Mouse (Mus musculus) heart, postnatal 10 days (tissue): ENCODE measurements around the gene Gm20388. TPM values are rescaled to one million over a fixed set of nuclear protein-coding genes. Genes with fewer than 3 reads are reported as not detected.
"Not testable (repeated sequence)": the region's sequence is repeated elsewhere in the genome, so short reads cannot be mapped to it uniquely, and the experiment has no call there.

Experiments
- DNase-seq, 2 experiments: peaks; one replicate each; pipeline ENCODE4 v3.0.0; 2021
- intact Hi-C: fragments of 180-260 bp; cut with DNase I; formaldehyde crosslinking; loops from one replicate; pipeline ENCODE4 v1.15.1; 2025
- total RNA-seq, 2 experiments: library from RNA; stranded (reverse); gene quantifications; 2 replicates each; pipeline ENCODE4 v1.2.3; 2021

The Gm20388 gene
- total RNA-seq, 2 experiments from 2014 or later, result 2.0 to 2.2 TPM

DNA sequence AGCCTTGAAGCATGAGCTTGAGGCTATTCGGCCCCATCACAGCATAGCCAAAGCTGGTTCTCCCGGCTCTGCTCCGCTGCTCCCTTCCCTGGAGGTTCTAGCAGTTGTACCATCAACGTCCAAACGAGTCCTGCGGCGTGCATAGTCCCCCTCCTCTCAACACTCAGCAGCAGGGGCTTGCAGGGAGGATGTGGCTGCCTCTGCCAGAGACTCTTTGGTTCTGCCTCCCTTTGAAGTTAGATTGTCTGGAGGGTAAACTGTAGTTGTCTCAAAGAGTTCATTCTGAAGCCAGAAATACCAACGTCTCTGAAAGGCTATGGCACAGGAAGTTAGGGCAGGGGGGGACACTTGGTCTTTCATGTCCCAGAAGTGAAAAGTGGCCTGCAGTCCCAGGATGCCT lies 3493.9 kb downstream of the Gm20388 start:
- intact Hi-C loops, result no loop called here

DNA sequence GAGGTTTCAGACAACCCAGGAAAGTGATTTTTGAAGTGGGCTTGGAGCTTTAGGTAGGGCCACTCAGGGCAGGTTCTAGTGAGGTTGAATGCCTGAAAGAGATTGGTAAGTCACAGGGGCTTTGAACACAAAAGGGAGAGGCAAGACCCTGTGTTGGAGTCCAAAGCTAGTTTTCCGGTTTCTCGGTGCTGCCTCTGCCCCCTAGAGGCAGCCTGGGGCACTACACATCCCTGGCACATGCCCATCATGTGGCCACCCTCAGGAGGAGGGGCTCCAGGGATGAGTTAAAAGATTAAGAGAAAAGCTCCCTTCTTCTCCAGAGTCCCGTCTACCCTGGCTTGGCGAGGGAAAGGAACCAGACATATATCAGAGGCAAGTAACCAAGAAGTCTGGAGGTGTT lies 3496.1 kb downstream of the Gm20388 start, which contains the start of gene Mc1r:
Gene Mc1r (plus strand): TSS at position 322 of the 400 bp plus-strand sequence.
- intact Hi-C loops, result no loop called here

More for the DNA sequence above, 3493.9 kb downstream of the Gm20388 start:
- no peak for DNase-seq

DNA sequence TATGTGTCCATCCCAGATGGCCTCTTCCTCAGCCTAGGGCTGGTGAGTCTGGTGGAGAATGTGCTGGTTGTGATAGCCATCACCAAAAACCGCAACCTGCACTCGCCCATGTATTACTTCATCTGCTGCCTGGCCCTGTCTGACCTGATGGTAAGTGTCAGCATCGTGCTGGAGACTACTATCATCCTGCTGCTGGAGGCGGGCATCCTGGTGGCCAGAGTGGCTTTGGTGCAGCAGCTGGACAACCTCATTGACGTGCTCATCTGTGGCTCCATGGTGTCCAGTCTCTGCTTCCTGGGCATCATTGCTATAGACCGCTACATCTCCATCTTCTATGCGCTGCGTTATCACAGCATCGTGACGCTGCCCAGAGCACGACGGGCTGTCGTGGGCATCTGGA lies 3497.0 kb downstream of the Gm20388 start:
- intact Hi-C loops, result no loop called here
- no peak for DNase-seq

More for the DNA sequence above, 3496.1 kb downstream of the Gm20388 start, which contains the start of gene Mc1r:
- peak; percentile 53 to 74 for DNase-seq

DNA sequence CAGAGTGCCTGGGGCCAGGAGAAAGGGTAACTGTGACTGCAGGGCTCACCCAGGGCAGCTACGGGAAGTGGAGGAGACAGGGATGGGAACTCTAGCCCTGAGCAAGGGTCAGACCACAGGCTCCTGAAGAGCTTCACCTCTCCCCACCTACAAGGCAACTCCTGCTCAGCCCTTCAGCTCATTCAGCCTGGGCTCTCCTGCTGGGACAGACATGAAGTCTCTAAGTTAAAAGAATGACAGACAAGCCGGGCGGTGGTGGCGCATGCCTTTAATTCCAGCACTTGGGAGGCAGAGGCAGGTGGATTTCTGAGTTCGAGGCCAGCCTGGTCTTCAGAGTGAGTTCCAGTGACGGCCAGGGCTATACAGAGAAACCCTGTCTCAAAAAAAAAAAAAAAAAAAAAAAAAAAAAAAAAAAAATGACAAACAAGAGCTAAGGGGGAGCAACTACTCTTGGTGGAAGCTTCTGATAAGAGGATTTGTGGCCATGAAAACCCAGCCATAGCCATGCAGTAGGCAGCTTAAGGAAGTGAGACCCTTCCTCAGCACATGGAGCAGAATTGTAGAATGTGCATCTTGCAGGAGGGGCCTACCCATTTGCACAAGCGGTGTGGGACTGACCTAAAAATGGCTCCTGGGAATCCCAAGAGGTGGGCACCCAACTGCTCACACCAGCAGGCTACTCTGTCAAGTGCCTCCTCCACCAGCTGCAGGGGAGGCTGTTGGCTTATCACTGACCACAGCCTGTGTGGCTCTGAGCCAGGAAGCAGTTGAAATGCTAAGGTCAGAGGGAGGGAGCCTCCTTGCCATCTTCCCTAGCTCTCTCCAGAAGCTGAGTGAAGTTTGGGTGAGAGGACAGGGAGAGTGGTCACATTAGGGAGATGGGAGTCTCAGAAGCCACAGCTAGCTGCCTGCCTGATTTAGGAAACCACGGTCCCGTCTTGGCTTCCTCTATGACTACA lies 3498.2 kb downstream of the Gm20388 start:
- intact Hi-C loops, result no loop called here
- no peak for DNase-seq

DNA sequence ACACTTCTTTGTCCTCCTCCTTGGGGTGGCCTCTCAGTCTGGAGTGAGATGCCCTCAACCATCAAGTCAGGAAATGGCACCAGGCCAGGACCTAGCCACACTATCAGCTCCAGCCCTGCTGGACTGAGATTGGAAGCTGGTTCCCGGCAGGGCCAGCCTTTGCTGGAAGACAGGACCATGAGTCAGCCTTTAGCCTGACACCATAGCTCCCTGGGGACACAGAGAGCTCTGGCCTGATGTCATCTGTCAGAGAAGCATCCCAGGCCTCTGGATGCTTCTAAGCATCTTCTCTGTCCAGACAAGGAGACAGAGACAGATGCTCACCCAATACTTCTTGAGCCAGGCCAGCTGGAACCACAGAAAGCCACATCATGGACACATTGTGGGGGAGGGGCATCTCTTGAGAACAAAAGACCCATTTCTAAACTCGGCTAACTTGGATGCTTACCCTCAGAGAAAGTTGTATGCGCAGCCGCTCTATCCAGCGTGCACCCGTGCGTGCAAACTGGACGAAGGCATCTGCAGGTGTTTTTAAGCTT lies 3499.5 kb downstream of the Gm20388 start:
- peak; percentile 77 for DNase-seq
- intact Hi-C loops, result no loop called here

DNA sequence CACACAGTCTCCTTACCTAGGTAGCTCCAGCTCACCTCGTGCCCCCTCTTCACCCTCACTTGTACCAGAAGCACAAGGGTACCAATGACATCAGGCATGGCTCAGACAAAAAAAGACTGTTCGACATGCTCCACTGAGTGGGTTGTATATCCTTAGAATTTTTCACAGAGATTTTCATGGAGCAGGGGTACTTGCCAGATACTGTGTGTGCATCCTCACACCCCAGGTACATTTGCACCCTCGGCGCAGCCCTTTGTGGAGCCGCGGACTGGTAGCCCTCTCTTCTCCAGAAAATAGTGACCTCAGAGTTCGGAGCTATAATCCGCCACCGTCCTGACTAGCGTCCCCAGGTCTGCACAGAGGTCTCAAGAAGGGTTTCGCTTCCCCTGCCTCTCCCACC lies 3500.1 kb downstream of the Gm20388 start:
- intact Hi-C loops, result no loop called here
- DNase-seq, result no peak

DNA sequence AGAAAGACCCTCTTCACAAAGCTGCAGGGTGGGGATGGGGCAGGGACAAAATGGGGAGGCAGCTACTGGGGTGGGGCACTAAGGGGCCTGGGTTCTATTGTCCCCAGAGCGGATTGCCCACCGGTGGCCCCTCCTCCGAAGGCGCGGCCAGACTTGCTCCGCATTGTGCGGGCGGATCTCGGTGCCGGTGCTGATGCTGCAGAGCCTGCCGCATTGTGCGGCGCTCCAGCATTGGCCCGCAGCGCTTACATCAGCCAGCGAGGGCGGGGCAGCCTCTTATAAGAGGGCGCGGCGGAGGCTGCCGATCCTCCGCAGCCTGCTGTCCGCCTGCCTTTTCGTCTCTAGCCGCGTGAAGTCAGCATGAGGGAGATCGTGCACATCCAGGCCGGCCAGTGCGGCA lies 3500.6 kb downstream of the Gm20388 start, which contains the start of gene Tubb3:
Gene Tubb3 (plus strand): TSS at position 179 of the 400 bp plus-strand sequence.
- DNase-seq, result peak; percentile 45 to 50
- intact Hi-C loops, result no loop called here

DNA sequence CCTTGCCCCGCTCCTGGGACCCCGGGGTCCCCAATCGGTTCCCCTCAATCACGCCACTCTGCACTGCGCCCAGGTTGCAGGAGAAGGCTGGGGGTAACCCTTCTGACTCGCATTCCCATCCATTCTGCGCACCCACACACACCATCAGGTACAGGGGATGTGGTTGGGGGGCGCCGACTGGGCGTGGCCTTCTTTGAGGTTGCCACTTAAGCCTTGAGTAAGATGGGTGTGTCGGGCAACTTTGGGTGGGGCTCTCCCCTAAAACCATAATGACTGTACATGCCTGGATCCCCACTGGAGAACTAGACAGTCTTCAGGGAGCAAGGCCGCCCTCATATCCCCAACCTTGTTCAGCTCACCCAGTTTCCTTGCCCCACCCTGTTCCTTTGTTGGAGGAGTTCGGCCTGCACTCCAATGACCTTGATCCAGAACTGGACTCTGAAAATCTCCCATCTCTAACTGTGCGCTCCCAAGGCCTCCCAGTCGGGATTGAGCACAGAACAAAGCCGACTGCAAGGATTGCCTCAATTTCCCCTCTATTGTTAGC lies 3501.2 kb downstream of the Gm20388 start:
- intact Hi-C loops, result no loop called here
- DNase-seq, result no peak

DNA sequence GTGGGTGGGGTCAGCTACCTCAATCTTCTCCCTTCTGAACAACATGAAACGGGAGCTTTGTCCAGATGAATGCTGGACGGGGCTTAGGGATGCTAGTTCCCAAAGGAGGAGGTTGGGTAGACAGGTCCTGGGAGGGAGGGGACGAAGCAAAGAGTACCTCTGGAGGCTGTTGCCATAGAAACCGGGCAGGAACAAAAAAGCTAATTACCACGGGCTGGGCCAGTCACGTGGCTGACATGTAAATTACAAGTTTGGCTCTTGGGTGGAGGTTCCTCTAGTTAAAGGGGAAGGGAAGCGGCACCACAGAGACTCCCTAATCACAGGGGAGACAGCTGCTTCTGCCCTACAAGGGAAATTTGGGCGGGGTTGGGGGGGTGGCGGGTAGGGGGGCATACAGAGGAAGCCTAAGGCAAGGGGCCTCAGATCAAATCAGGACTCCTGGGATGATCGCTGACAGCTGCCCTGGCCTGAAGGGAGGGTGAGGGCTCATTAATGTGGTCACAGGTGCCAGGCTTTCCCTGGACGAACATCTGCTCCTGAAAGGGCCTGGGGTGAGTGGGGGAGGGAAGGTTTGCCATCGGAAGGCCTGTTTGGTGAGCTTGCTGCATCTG lies 3502.0 kb downstream of the Gm20388 start:
- intact Hi-C loops, result no loop called here
- DNase-seq, result no peak

DNA sequence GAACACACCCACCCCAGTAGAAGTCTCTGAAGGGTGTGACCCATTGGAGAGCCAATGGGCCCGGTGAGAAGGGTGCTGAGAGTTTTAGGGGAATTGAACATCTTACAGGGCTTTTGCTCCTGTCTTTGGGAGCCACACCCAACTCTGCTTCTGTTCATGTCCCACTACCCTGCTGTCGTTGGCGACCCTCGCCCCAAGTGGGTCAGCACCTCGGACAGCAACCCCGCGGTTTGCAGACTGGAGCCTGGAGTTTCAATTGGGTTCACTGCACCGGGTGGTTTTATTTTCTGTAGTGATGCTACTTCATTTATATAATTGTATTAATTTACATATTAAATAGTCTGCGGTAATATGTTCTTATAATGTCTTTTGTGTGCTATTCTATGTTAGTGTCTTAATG lies 3503.6 kb downstream of the Gm20388 start:
- no peak for DNase-seq
- intact Hi-C loops, result no loop called here

DNA sequence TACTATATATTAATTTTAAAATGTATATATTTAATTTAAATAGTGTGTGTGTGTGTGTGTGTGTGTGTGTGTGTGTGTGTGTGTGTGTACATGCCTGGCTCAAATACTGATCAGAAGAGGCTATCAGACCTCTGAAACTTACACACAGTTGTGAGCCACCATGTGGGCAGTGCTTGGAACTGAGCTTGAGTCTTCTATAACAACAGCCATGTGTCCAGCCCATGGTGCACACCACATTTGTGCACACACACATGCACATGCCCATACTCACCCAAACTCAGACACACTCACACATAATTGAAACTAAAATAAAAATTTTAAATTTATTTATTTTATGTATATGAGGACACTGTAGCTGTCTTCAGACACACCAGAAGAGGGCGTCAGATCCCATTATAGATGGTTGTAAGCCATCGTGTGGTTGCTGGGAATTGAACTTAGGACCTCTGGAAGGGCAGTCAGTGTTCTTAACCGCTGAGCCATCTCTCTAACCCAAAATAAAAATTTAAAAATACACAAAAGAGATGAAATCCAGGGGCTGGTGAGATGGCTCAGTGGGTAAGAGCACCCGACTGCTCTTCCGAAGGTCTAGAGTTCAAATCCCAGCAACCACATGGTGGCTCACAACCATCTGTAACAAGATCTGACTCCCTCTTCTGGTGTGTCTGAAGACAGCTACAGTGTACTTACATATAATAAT lies 3504.5 kb downstream of the Gm20388 start:
- intact Hi-C loops, DNase-seq: not testable (repeated sequence)

DNA sequence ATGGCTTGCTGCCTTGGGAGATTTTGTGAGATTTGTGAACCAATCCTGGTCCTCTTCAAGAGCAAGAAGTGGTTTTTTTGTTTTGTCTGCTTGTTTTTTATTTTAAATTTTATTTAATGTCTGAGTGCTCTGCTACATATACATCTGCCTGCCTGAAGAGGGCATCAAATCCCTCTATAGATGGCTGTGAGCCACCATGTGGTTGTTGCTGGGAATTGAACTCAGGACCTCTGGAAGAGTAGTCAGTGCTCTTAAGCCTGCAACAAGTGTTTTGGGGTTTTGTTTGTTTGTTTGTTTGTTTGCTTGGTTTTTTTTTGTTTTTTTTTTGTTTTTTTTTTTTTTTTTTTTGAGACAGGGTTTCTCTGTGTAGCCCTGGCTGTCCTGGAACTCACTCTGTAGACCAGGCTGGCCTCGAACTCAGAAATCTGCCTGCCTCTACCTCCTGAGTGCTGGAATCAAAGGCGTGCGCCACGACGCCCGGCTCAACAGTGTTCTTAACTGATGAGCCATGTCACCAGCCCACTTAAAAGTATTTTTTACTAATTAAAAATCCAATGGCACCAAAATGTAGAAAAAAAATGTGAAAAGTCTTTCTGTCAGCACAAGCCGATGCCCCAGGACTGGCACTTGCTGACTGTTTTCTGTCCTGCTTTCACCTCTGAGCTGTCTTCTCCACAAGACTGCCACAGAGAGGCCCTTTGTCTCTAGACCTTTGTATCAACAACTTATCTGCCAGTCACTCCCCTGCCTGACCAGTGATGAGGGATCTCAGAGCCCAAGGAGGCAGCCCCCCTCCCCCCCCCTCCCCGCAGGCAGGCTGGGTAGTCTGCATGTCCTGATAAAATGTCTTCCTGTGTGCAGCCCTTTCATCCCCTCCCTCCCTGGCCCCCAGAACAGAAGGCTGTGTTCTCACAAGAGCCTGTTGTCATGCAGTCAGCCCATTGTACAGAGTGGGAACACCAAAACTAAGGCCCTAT lies 3505.6 kb downstream of the Gm20388 start:
- intact Hi-C loops, result no loop called here
- DNase-seq, result no peak

DNA sequence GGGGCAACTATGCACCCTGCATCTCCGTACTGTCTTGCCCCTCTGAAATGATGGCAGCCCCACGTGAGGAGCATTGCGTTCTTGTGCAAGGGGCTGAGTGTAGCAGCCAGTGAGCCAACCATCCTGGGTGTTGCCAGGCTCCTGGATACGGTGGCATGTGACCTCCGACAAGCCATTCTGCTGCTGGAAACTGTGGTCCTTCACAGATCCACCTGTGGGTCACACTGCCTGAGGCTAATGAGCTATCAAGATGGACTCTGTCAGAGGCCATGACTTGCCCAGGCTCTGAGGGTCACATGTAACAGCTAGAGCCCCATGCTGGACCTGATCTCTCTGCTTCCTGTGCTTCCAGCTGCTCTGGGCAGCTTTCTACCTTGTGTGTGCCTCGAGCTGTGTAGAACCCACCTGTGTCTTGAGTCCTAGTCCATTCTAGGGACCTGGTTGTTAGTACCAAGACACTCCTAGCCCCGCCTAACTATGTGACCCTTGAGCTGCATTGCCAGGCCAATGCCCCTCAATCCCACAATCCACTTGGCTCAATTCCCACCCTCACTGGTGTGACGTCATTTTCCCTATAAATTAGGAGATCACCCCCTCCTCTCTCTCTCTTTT lies 3506.4 kb downstream of the Gm20388 start:
- intact Hi-C loops, result no loop called here
- DNase-seq, result no peak

DNA sequence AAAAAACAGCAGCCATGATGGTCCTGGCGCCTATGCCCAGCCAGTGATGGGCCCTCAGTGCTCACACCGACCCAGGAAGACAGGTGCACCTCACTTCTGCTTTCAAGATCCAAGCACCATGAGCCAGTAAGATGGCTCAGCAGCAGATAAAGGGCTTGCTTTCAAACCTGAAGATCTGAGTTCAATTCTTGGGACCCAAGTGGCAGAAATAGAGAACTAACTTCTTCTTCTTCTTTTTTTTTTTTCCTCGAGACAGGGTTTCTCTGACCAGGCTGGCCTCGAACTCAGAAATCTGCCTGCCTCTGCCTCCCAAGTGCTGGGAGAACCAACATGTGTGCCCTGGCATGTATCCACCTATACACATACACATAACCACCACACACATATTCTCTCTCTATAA lies 3509.1 kb downstream of the Gm20388 start:
- intact Hi-C loops, result loop anchor here (5.0 kb wide), 1 partner anchor 97 kb away; no protein-coding TSS in a partner anchor

DNA sequence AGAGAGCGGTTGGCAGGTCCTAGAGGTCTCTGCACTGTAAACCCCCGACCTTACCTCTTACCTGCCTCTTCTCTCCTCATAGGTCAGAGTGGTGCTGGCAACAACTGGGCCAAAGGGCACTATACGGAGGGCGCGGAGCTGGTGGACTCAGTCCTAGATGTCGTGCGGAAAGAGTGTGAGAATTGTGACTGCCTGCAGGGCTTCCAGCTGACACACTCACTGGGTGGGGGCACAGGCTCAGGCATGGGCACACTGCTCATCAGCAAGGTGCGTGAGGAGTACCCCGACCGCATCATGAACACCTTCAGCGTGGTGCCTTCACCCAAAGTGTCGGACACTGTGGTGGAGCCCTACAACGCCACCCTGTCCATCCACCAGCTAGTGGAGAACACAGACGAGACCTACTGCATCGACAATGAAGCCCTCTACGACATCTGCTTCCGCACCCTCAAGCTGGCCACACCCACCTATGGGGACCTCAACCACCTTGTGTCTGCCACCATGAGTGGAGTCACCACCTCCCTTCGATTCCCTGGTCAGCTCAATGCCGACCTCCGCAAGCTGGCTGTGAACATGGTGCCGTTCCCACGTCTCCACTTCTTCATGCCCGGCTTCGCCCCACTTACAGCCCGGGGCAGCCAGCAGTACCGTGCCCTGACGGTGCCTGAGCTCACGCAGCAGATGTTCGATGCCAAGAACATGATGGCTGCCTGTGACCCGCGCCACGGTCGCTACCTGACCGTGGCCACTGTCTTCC lies 3510.1 kb downstream of the Gm20388 start:
- DNase-seq, result no peak
- intact Hi-C loops, result loop anchor here (5.0 kb wide), 1 partner anchor 98 kb away; no protein-coding TSS in a partner anchor

More for the DNA sequence above, 3509.1 kb downstream of the Gm20388 start:
- no peak for DNase-seq

DNA sequence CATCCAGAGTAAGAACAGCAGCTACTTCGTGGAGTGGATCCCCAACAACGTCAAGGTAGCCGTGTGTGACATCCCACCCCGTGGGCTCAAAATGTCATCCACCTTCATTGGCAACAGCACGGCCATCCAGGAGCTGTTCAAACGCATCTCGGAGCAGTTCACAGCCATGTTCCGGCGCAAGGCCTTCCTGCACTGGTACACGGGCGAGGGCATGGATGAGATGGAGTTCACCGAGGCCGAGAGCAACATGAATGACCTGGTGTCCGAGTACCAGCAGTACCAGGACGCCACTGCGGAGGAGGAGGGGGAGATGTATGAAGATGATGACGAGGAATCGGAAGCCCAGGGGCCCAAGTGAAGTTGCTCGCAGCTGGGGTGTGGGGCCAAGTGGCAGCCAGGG lies 3510.7 kb downstream of the Gm20388 start:
- intact Hi-C loops, result loop anchor here (5.0 kb wide), 1 partner anchor 99 kb away; no protein-coding TSS in a partner anchor
- no peak for DNase-seq

DNA sequence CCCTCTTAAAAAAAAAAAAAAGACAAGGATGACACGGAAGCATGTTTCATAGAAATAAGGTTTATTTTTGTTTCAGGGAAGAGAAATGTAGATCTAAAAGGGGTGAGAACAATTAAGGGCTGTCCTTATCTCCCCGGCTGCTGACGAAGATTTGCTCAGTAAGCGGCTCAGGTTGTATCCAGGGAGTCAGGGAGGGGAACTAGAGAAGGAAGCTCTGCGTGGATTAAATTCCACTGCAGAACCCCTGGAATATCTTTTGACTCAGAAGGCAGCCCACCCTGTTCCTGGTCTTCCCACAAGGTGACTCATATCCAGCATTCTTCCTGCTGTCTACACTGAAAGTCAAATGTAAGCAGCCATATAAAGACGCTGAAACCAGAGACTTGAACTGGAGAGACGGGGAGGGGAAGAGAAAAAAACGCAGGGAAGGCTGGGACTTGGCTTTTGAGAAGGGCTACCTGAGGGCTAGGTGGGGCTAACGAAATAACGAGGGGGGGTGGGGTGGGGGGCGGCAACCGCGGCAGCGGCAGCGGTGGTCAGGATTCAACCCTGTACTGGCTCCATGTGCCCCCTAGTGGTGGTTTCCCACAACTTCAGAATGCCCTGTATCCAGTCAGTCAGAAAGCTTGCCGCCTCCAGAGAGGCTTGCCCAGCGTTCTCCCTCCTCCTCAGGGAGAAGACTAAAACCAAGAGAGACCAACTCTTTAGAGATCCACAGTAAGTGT lies 3511.6 kb downstream of the Gm20388 start:
- intact Hi-C loops, result loop anchor here (5.0 kb wide), 1 partner anchor 100 kb away; no protein-coding TSS in a partner anchor
- peak; percentile 71 to 83 for DNase-seq
